Mouse (Mus musculus) heart, embryonic 16.5 days (tissue): ENCODE data around the gene Rpl37. TPM values are rescaled to one million over a fixed set of nuclear protein-coding genes. Genes with fewer than 3 reads are reported as not detected.

ENCODE experiments used
- ATAC-seq: fragments of 200-750 bp; cut with Nextera tagmentation; replicated peaks from 2 replicates; pipeline ENCODE4 v1.8.0; 2017; ENCODE audit warnings: moderate number of reproducible peaks; ENCODE audit not compliant: insufficient read depth, low FRiP score; ENCODE audit errors: extremely low read depth
- H3K27ac ChIP-seq: fragments of 300-500 bp; sonication (generic); 2 replicates; pipeline ENCODE4 v1.5.1; 2014; ENCODE audit warnings: mild to moderate bottlenecking, low read length, control low read depth, moderate library complexity
- H3K27me3 ChIP-seq: fragments of 300-500 bp; sonication (generic); 2 replicates; pipeline ENCODE4 v1.6.1; 2014; ENCODE audit warnings: low read length, mixed read lengths; ENCODE audit not compliant: control insufficient read depth, insufficient read depth
- H3K36me3 ChIP-seq: fragments of 300-500 bp; sonication (generic); 2 replicates; pipeline ENCODE4 v1.6.1; 2014; ENCODE audit not compliant: control insufficient read depth, insufficient read depth
- H3K4me1 ChIP-seq: fragments of 300-500 bp; sonication (generic); 2 replicates; pipeline ENCODE4 v1.6.1; 2014; ENCODE audit warnings: low read length, mixed read lengths; ENCODE audit not compliant: control insufficient read depth, insufficient read depth
- H3K4me2 ChIP-seq: fragments of 300-500 bp; sonication (generic); 2 replicates; pipeline ENCODE4 v1.6.1; 2014; ENCODE audit warnings: low read depth, mild to moderate bottlenecking, control low read depth, low read length
- H3K4me3 ChIP-seq: fragments of 300-500 bp; sonication (generic); 2 replicates; pipeline ENCODE4 v1.5.1; 2014; ENCODE audit warnings: mild to moderate bottlenecking, control low read depth, low read length
- H3K9ac ChIP-seq: fragments of 300-500 bp; sonication (generic); 2 replicates; pipeline ENCODE4 v1.6.1; 2014; ENCODE audit warnings: low read length, control low read depth
- H3K9me3 ChIP-seq: fragments of 300-500 bp; sonication (generic); replicated peaks from 2 replicates; pipeline ENCODE4 v1.6.1; 2016; ENCODE audit warnings: low read length; ENCODE audit not compliant: control insufficient read depth
- WGBS: fragments of 180-500 bp; shearing (Covaris S2); extraction: QIAGEN DNeasy Blood & Tissue Kit; methylation state at CpG from one replicate; pipeline ENCODE4 v1.1.7; 2014; 5-methylcytosine and 5-hydroxymethylcytosine counted together
- polyA plus RNA-seq: library from polyadenylated mRNA; unstranded; fragments of >200 nt; fragmentation: Nextera tagmentation; extraction: Ambion mirVana; gene quantifications from 2 replicates; pipeline ENCODE4 v1.2.1, GENCODE M21; 2015

The Rpl37 gene
- polyA plus RNA-seq, 1 experiment from 2014 or later: 249 TPM

DNA sequence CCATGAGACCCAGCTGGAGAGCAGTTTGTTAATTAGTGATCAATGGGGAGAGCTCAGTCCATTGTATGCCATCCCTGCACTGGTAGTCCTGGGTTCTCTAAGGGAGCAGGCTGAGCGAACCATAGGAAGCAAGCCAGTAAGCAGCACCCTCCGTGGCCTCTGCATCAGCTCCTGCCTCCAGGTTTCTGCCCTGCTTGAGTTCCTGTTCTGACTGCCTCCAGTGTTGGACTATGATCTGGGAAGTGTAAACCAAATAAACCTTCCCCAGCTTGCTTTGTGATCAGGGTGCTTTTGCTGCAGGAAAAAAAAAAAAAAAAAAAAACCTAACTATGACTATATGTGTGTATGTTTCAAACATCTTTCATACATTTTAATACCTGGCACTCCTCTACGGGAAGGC lies 16.9 kb downstream of the Rpl37 start:
- 78% methylated on average over 3 of the region's 3 CpGs for WGBS
- Histone ChIP-seq H3K4me2 (no peak overlapping the region), H3K4me3 (no peak overlapping the region), H3K4me1 (peaks cover 5% of the 10 kb centered on the region), H3K36me3 (no peaks in the 10 kb centered on the region), H3K9ac (no peak overlapping the region), H3K27ac (no peak overlapping the region), H3K9me3 (no peaks in the 10 kb centered on the region), H3K27me3 (no peaks in the 10 kb centered on the region)
- no peak for ATAC-seq

DNA sequence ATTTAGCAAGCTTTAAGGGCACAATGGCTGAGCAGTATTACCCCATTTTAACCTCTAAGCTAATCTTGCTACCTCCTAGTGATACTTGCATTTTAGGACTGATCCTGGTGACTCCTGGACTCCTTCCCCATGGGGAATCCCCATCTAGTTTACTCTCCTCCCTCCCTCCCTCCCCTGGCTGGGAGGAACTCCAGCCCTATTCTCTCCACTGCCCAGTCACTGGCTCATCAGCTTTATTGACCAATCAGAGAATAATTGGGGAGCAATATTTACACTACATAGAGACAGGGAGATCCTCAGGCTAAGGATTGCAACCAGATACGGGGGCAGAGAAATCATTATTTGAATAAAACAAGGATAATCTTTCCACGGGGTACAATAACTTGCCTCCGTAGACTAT lies 17.7 kb downstream of the Rpl37 start:
- Histone ChIP-seq H3K36me3 (no peaks in the 10 kb centered on the region), H3K9ac (no peak overlapping the region), H3K4me3 (no peak overlapping the region), H3K27me3 (no peaks in the 10 kb centered on the region), H3K27ac (no peak overlapping the region), H3K4me2 (no peak overlapping the region), H3K4me1 (peaks cover 7% of the 10 kb centered on the region), H3K9me3 (no peaks in the 10 kb centered on the region)
- 85% methylated on average over 3 of the region's 3 CpGs for WGBS
- no peak for ATAC-seq

DNA sequence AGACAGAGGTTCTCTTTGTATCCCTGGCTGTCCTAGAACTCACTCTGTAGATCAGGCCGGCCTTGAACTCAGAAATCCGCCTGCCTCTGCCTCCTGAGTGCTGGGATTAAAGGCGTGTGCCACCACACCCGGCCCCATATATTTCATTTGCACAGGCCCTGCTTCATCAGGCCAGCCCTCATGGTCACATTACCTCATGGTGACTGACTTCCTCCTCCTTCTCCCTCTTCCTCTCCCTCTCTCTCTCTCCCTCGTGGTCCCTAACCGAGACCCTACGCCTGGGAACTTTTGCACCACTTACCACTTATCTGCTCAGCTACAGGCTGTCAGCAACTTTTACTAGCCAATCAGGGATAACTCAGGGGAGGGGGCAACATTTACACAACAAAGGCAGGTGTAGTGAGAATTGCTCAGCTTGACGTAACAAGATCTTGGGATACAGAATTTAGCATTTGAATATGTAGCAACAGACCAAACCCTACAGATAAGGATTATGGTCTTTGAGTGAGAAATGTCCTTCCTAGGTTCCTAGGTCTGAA lies 18.6 kb downstream of the Rpl37 start:
- H3K9ac ChIP-seq: no peak overlapping the region
- no peaks in the 10 kb centered on the region for H3K27me3 ChIP-seq
- H3K4me1 ChIP-seq: peaks cover 7% of the 10 kb centered on the region
- no peak for ATAC-seq
- H3K9me3 ChIP-seq: no peaks in the 10 kb centered on the region
- 58% methylated on average over 8 of the region's 8 CpGs for WGBS
- H3K4me2 ChIP-seq: no peak overlapping the region
- H3K4me3 ChIP-seq: no peak overlapping the region
- H3K36me3 ChIP-seq: no peaks in the 10 kb centered on the region
- H3K27ac ChIP-seq: no peak overlapping the region

DNA sequence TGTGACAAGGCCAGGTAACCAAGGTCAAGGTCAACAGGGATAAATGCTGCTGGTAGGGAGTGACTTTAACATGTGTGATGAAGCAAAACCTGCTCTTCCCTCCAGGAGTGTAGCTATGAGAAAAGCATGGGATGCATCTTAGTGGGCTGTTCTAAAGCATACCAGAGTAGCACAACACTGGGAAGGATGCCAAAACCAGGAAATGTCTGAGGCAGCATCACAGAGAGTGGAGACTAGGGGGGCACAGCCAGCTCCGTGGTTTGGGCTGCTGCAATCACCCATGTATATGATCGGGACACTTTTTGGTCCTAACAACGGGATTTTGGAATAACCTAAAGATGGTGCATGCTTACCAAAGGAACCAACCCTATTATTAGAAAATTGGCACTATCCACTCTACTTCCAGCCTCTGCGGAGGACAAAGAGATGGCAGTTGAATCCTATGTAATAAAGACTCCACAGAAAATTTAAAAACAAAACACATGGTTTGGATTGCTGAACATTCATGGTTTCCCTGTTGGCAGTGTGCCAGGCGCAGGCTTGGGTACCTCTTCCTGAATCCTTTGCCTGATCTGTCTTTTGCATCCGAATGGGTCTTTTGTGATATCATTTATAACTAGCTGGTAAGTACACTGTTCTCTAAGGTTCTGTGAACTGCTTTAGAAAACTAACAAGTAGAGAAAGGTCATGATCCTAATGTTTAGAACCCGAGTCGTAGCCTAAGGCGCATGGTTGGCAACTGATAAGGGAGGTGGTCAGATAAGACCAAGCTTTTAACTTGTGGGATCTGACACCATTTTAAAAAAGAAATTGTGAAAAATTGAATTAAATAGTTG lies 21.8 kb downstream of the Rpl37 start:
- H3K27ac ChIP-seq: no peak overlapping the region
- no peaks in the 10 kb centered on the region for H3K27me3 ChIP-seq
- H3K4me1 ChIP-seq: peaks cover 7% of the 10 kb centered on the region
- no peak; the same call in 1 of the 2 replicates for ATAC-seq
- 54% methylated on average over 9 of the region's 9 CpGs for WGBS
- no peaks in the 10 kb centered on the region for H3K9me3 ChIP-seq
- H3K4me2 ChIP-seq: no peak overlapping the region
- no peak overlapping the region for H3K9ac ChIP-seq
- no peak overlapping the region for H3K4me3 ChIP-seq
- H3K36me3 ChIP-seq: no peaks in the 10 kb centered on the region

DNA sequence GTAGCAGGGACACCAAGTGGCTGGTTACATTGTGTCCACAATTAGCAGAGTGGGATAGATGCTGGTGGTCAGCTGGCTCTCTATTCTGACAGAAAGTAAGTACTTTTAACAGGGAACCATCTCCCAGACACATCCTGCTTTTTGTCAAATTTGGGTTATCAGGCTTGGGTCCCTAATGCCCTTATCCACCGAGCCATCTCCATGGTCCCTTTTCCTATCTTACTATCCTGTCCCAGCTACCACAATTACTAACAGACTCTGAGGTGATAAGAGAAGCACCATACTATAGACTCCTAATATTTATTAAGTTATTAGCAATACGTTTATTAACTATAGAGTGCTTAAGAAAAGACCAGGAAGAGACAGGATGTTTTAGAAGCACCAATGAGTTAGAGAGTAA lies 22.9 kb downstream of the Rpl37 start:
- Histone ChIP-seq H3K4me3 (no peak overlapping the region), H3K4me2 (no peak overlapping the region), H3K27ac (no peak overlapping the region), H3K4me1 (peaks cover 7% of the 10 kb centered on the region), H3K36me3 (no peaks in the 10 kb centered on the region), H3K27me3 (no peaks in the 10 kb centered on the region), H3K9me3 (no peaks in the 10 kb centered on the region), H3K9ac (no peak overlapping the region)
- ATAC-seq: no peak
- WGBS: 66% methylated on average over 2 of the region's 2 CpGs

DNA sequence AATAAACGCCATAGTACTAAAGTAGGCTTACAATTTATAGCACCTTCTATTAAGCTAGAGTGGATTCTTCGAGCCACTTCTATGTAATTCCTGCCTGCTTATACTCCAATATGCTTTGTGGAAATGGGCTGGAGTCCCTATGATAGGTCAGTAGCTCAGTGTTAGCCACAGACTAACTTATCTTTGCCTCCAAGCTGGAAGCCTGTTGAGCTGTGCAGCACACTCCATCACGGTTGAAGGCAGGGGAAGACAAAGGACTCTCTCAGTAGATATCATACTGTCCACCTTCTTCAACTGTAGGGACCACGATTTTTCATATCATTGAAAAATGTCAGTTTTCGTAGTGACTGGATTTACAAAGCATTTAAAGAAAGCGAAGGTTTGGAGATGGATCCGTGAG lies 23.4 kb downstream of the Rpl37 start:
- Histone ChIP-seq H3K27ac (no peak overlapping the region), H3K27me3 (no peaks in the 10 kb centered on the region), H3K4me2 (no peak overlapping the region), H3K4me3 (no peak overlapping the region), H3K4me1 (peaks cover 12% of the 10 kb centered on the region), H3K9ac (no peak overlapping the region), H3K9me3 (no peaks in the 10 kb centered on the region), H3K36me3 (no peaks in the 10 kb centered on the region)
- 76% methylated on average over 7 of the region's 7 CpGs for WGBS
- ATAC-seq: no peak

DNA sequence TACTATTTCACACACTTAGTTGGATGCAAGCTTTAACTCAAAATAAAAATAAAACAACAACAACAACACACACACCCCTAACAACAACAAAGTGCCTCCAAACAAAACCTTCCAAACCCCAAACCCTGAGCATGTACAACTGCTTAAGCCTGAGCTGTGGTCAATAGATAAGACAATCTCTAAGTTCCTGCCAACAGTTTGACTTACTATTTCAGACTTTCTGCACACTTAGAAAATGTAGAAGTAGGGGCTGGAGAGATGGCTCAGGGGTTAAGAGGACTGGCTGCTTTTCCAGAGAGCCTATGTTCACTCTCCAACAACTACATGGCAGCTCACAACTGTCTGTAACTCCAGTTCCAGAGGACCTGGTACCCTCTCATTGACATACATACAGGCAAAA lies 23.9 kb downstream of the Rpl37 start:
- no peak overlapping the region for H3K27ac ChIP-seq
- no peak for ATAC-seq
- no peak overlapping the region for H3K4me2 ChIP-seq
- no peak overlapping the region for H3K9ac ChIP-seq
- no peaks in the 10 kb centered on the region for H3K9me3 ChIP-seq
- peaks cover 17% of the 10 kb centered on the region for H3K4me1 ChIP-seq
- H3K36me3 ChIP-seq: no peaks in the 10 kb centered on the region
- H3K4me3 ChIP-seq: no peak overlapping the region
- H3K27me3 ChIP-seq: no peaks in the 10 kb centered on the region

DNA sequence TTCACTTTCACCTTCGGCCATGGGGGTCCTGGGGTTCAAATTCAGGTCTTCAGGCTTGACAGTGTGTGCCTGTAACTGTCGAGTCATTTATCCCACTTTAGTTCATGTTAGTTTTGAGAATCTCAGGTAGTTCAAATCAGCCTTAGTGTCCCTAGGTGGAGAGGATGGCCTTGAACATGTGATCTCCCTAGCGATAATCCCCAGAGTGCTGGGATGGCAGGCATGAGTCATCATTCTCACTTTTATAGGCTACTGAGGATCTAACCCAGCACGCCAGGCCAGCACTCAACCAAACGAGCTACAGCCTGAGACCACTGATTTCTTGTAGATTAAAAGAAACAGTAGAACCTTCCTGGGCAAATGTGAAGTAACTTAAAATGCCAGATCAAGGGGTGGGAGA lies 25.6 kb downstream of the Rpl37 start:
- Histone ChIP-seq H3K4me3 (no peak overlapping the region), H3K4me2 (no peak overlapping the region), H3K27me3 (no peaks in the 10 kb centered on the region), H3K9me3 (no peaks in the 10 kb centered on the region), H3K9ac (no peak overlapping the region), H3K4me1 (peaks cover 20% of the 10 kb centered on the region), H3K27ac (no peak overlapping the region), H3K36me3 (no peaks in the 10 kb centered on the region)
- 58% methylated on average over 5 of the region's 5 CpGs for WGBS
- no peak for ATAC-seq

DNA sequence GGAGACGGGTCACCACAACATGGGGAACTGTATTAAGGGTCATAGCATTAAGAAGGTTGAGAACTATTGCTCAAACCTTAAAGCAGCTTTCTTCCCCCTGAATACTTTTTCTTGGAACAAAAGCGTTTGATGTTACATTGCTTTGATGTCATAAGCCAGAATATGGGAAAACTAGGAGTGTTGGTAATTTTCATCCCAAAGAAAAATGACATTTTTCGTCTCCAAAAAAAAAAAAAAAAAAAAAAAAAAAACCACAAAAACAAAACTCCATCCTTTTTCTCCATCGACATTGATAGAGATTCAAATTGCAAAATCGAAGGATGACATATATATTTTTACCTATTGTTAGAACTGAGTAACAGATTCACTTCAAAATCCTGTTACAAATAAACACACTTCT lies 26.3 kb downstream of the Rpl37 start:
- H3K4me2 ChIP-seq: no peak overlapping the region
- no peak overlapping the region for H3K4me3 ChIP-seq
- H3K36me3 ChIP-seq: no peaks in the 10 kb centered on the region

More for the DNA sequence above, 26.3 kb downstream of the Rpl37 start:
- Histone ChIP-seq H3K9me3 (no peaks in the 10 kb centered on the region), H3K9ac (no peak overlapping the region), H3K27ac (no peak overlapping the region), H3K4me1 (peaks cover 20% of the 10 kb centered on the region), H3K27me3 (no peaks in the 10 kb centered on the region)
- ATAC-seq: no peak
- 77% methylated on average over 5 of the region's 5 CpGs for WGBS
